Mouse (Mus musculus) thymus, postnatal 0 days (tissue): ENCODE measurements around the gene Pbrm1. TPM values are rescaled to one million over a fixed set of nuclear protein-coding genes. Genes with fewer than 3 reads are reported as not detected.

Source experiments
- DNase-seq: peaks from one replicate; pipeline ENCODE4 v3.0.0-alpha.2; 2015; ENCODE audit warnings: low spot score
- polyA plus RNA-seq: library from polyadenylated mRNA; unstranded; fragments of >200 nt; fragmentation: Nextera tagmentation; extraction: Ambion mirVana; gene quantifications from 2 replicates; pipeline ENCODE4 v1.2.1, GENCODE M21; 2015

Pbrm1 gene
- polyA plus RNA-seq, 1 experiment from 2014 or later: 128 TPM

- no peak for DNase-seq
These were observed 147.2 kb downstream of the Pbrm1 start for GRCm38 (mm10) chr14:31165991-31166630.

- no peak for DNase-seq
These were observed 147.9 kb downstream of the Pbrm1 start for GRCm38 (mm10) chr14:31166827-31167226.

- DNase-seq: no peak
These were observed 149.5 kb downstream of the Pbrm1 start, which contains the start of gene Stab1 for GRCm38 (mm10) chr14:31168425-31168824. TSS of gene Stab1 (minus strand) at chr14:31168641.

- DNase-seq: no peak
These were observed 150.6 kb downstream of the Pbrm1 start for GRCm38 (mm10) chr14:31169508-31169907.

GRCm38 (mm10) chr14:31170963-31171362 is 152.0 kb downstream of the Pbrm1 start:
- no peak for DNase-seq

Other genes with a start within 250 kb of the Pbrm1 start
- 18.3 and 19.9 TPM in 2 replicates for gene Tmem110, start 193.5 kb upstream of the Pbrm1 start, polyA plus RNA-seq
- gene Mustn1, start 139.9 kb upstream of the Pbrm1 start, polyA plus RNA-seq: 1.8 and 1.9 TPM in 2 replicates
- gene Itih4, start 132.7 kb upstream of the Pbrm1 start, polyA plus RNA-seq: 0.09 and 0.64 TPM in 2 replicates
- 0.16 and 0.24 TPM in 2 replicates for gene Itih3, start 95.4 kb upstream of the Pbrm1 start, polyA plus RNA-seq
- 0.04 TPM in 1 of 2 replicates, not detected in the other for gene Itih1, start 75.8 kb upstream of the Pbrm1 start, polyA plus RNA-seq
- gene Nek4, start 67.8 kb upstream of the Pbrm1 start, polyA plus RNA-seq: 5.6 and 6.1 TPM in 2 replicates
- gene Glt8d1, start 17.7 kb upstream of the Pbrm1 start, polyA plus RNA-seq: 19.2 and 24.7 TPM in 2 replicates
- 469 and 501 TPM in 2 replicates for gene Spcs1, start 17.5 kb upstream of the Pbrm1 start, polyA plus RNA-seq
- gene Gnl3, start within 50 bp of the Pbrm1 start, polyA plus RNA-seq: 141 and 143 TPM in 2 replicates
- 244 and 262 TPM in 2 replicates for gene Smim4, start 109.8 kb downstream of the Pbrm1 start, polyA plus RNA-seq
- 111 and 116 TPM in 2 replicates for gene Nt5dc2, start 111.9 kb downstream of the Pbrm1 start, polyA plus RNA-seq
- gene Stab1, start 149.5 kb downstream of the Pbrm1 start, polyA plus RNA-seq: 8.0 and 8.8 TPM in 2 replicates
- gene Tnnc1, start 189.2 kb downstream of the Pbrm1 start, polyA plus RNA-seq: 5.0 and 5.7 TPM in 2 replicates
- 116 and 144 TPM in 2 replicates for gene Nisch, start 197.8 kb downstream of the Pbrm1 start, polyA plus RNA-seq
- gene Sema3g, start 198.7 kb downstream of the Pbrm1 start, polyA plus RNA-seq: 0.27 and 0.30 TPM in 2 replicates
- 18.6 and 21.5 TPM in 2 replicates for gene Phf7, start 232.2 kb downstream of the Pbrm1 start, polyA plus RNA-seq
- gene Bap1, start 232.3 kb downstream of the Pbrm1 start, polyA plus RNA-seq: 63.0 and 66.5 TPM in 2 replicates